51 mouse cellular contexts compared by ENCODE assay signal in genomic region chr7:102508666-102509065, GRCm38 (mm10). TPM values are rescaled to one million over a fixed set of nuclear protein-coding genes. Genes with fewer than 3 reads are reported as not detected.
"Had no signal": no experiment of that assay in that cellular context is flagged by ENCODE, and none has a peak within 500 bp of the region (broad histone marks: within the 10 kb centered on the region; RNA-seq: fewer than 3 reads in every experiment).

No protein-coding gene starts in this region.

- H3K27ac ChIP-seq: heart, embryonic 13.5 days; heart, embryonic 15.5 days; hindbrain, embryonic 10.5 days; hindbrain, embryonic 12.5 days; hindbrain, embryonic 13.5 days; hindbrain, embryonic 14.5 days; hindbrain, embryonic 15.5 days; hindbrain, postnatal 0 days; intestine, embryonic 15.5 days; kidney, embryonic 15.5 days; kidney, postnatal 0 days; layer of hippocampus, adult 2 months; left cerebral cortex, adult 2 months had no signal

- H3K4me1 ChIP-seq: heart, embryonic 12.5 days; heart, embryonic 13.5 days; heart, embryonic 15.5 days had no signal

- H3K36me3 ChIP-seq: heart, embryonic 12.5 days; heart, embryonic 13.5 days; heart, embryonic 15.5 days; hindbrain, embryonic 10.5 days; hindbrain, embryonic 12.5 days; hindbrain, embryonic 13.5 days; hindbrain, embryonic 15.5 days; intestine, embryonic 15.5 days; kidney, embryonic 15.5 days had no signal

- H3K9ac ChIP-seq: heart, embryonic 12.5 days; heart, embryonic 13.5 days; heart, embryonic 15.5 days; hindbrain, embryonic 12.5 days; hindbrain, embryonic 13.5 days; hindbrain, embryonic 14.5 days; hindbrain, embryonic 15.5 days; intestine, embryonic 15.5 days; kidney, embryonic 15.5 days had no signal

- H3K27me3 ChIP-seq: hindbrain, embryonic 15.5 days had no signal

- ATAC-seq: hindbrain, embryonic 16.5 days; hindbrain, postnatal 0 days; inflammation-experienced regulatory T-cells, adult 6 months; intestine, embryonic 15.5 days; intestine, embryonic 16.5 days; intestine, postnatal 0 days had no signal

- H3K4me2 ChIP-seq: heart, embryonic 11.5 days; heart, embryonic 12.5 days; heart, embryonic 13.5 days; heart, embryonic 15.5 days; hindbrain, embryonic 12.5 days; hindbrain, embryonic 13.5 days; hindbrain, embryonic 14.5 days; hindbrain, embryonic 15.5 days; intestine, embryonic 15.5 days; kidney, embryonic 15.5 days had no signal

- H3K4me3 ChIP-seq: heart, embryonic 12.5 days; heart, embryonic 13.5 days; heart, embryonic 15.5 days; hindbrain, embryonic 10.5 days; hindbrain, embryonic 12.5 days; hindbrain, embryonic 13.5 days; hindbrain, embryonic 15.5 days; intestine, embryonic 15.5 days; kidney, embryonic 15.5 days; layer of hippocampus, adult 2 months; left cerebral cortex, adult 2 months had no signal

- H3K9me3 ChIP-seq: heart, embryonic 12.5 days; heart, embryonic 13.5 days; heart, embryonic 15.5 days; hindbrain, embryonic 10.5 days; hindbrain, embryonic 12.5 days; hindbrain, embryonic 13.5 days; hindbrain, embryonic 15.5 days; intestine, embryonic 15.5 days; kidney, embryonic 15.5 days had no signal

- DNase-seq: heart, postnatal 10 days; heart, postnatal 14 days; heart, postnatal 36 days; heart, postnatal 4 days; kidney, adult 11 months; kidney, adult 18-20 months; kidney, adult 2 months; kidney, adult 8-10 months; kidney, adult 9 months; kidney, postnatal 10 days; kidney, postnatal 14 days; kidney, postnatal 25 days; kidney, postnatal 36 days; kidney, postnatal 4 days; layer of hippocampus, adult 9-11 months; layer of hippocampus, postnatal 36 days had no signal

RNA-seq across cellular contexts. Expression of gene Olfr545, which starts 9.3 kb away (rescaled TPM):
- total RNA-seq: heart, postnatal 10 days; heart, postnatal 14 days; heart, postnatal 25 days; heart, postnatal 36 days; heart, postnatal 4 days; hematopoietic stem cell, adult 5-6 weeks; hindbrain, postnatal 0 days; layer of hippocampus, adult 18-20 months; layer of hippocampus, adult 2 months; layer of hippocampus, adult 8-10 months; layer of hippocampus, postnatal 10 days; layer of hippocampus, postnatal 14 days; layer of hippocampus, postnatal 25 days; layer of hippocampus, postnatal 36 days; left cerebral cortex, adult 18-20 months; left cerebral cortex, adult 2 months had no signal
- polyA plus RNA-seq: heart, embryonic 11.5 days; heart, embryonic 12.5 days; heart, embryonic 14.5 days; heart, embryonic 16.5 days; heart, postnatal 0 days; hindbrain, embryonic 11.5 days; inflammation-experienced regulatory T-cells, adult 6 months; intestine, embryonic 16.5 days; intestine, postnatal 0 days; kidney, adult 2 months; kidney, embryonic 14.5 days; kidney, embryonic 16.5 days; kidney, postnatal 0 days; large intestine, adult 2 months had no signal

RNA-seq across cellular contexts. Expression of gene Olfr544, which starts 20.6 kb away (rescaled TPM):
- total RNA-seq: heart, postnatal 10 days; heart, postnatal 14 days; heart, postnatal 25 days; heart, postnatal 36 days; heart, postnatal 4 days; hematopoietic stem cell, adult 5-6 weeks; hindbrain, postnatal 0 days; layer of hippocampus, adult 18-20 months; layer of hippocampus, adult 2 months; layer of hippocampus, adult 8-10 months; layer of hippocampus, postnatal 10 days; layer of hippocampus, postnatal 14 days; layer of hippocampus, postnatal 25 days; layer of hippocampus, postnatal 36 days; left cerebral cortex, adult 18-20 months; left cerebral cortex, adult 2 months had no signal
- polyA plus RNA-seq: heart, embryonic 13.5 days; heart, postnatal 0 days; inflammation-experienced regulatory T-cells, adult 6 months; intestine, embryonic 15.5 days; intestine, embryonic 16.5 days; kidney, adult 2 months; kidney, embryonic 14.5 days; kidney, embryonic 16.5 days; large intestine, adult 2 months had no signal

RNA-seq across cellular contexts. Expression of gene Olfr547, which starts 25.9 kb away (rescaled TPM):
- total RNA-seq: heart, postnatal 10 days; heart, postnatal 14 days; heart, postnatal 25 days; heart, postnatal 36 days; heart, postnatal 4 days; hematopoietic stem cell, adult 5-6 weeks; hindbrain, postnatal 0 days; layer of hippocampus, adult 18-20 months; layer of hippocampus, adult 2 months; layer of hippocampus, adult 8-10 months; layer of hippocampus, postnatal 10 days; layer of hippocampus, postnatal 14 days; layer of hippocampus, postnatal 25 days; layer of hippocampus, postnatal 36 days; left cerebral cortex, adult 18-20 months; left cerebral cortex, adult 2 months had no signal
- polyA plus RNA-seq: heart, embryonic 11.5 days; heart, embryonic 12.5 days; heart, embryonic 13.5 days; heart, embryonic 14.5 days; heart, embryonic 15.5 days; heart, embryonic 16.5 days; heart, postnatal 0 days; hindbrain, embryonic 10.5 days; hindbrain, embryonic 11.5 days; hindbrain, embryonic 12.5 days; hindbrain, embryonic 13.5 days; hindbrain, embryonic 14.5 days; hindbrain, embryonic 15.5 days; hindbrain, embryonic 16.5 days; hindbrain, postnatal 0 days; inflammation-experienced regulatory T-cells, adult 6 months; intestine, embryonic 14.5 days; intestine, embryonic 15.5 days; intestine, embryonic 16.5 days; intestine, postnatal 0 days; kidney, adult 2 months; kidney, embryonic 14.5 days; kidney, embryonic 15.5 days; kidney, embryonic 16.5 days; kidney, postnatal 0 days; large intestine, adult 2 months had no signal

RNA-seq across cellular contexts. Expression of gene Olfr543, which starts 27.2 kb away (rescaled TPM):
- total RNA-seq: heart, postnatal 10 days; heart, postnatal 14 days; heart, postnatal 25 days; heart, postnatal 36 days; heart, postnatal 4 days; hematopoietic stem cell, adult 5-6 weeks; hindbrain, postnatal 0 days; layer of hippocampus, adult 18-20 months; layer of hippocampus, adult 2 months; layer of hippocampus, adult 8-10 months; layer of hippocampus, postnatal 10 days; layer of hippocampus, postnatal 14 days; layer of hippocampus, postnatal 25 days; layer of hippocampus, postnatal 36 days; left cerebral cortex, adult 18-20 months; left cerebral cortex, adult 2 months had no signal
- polyA plus RNA-seq: heart, embryonic 13.5 days; heart, postnatal 0 days; intestine, postnatal 0 days; kidney, adult 2 months; kidney, postnatal 0 days; large intestine, adult 2 months had no signal

RNA-seq across cellular contexts. Expression of gene Olfr548-ps1, which starts 32.0 kb away (rescaled TPM):
- total RNA-seq: heart, postnatal 10 days; heart, postnatal 14 days; heart, postnatal 25 days; heart, postnatal 36 days; heart, postnatal 4 days; hematopoietic stem cell, adult 5-6 weeks; hindbrain, postnatal 0 days; layer of hippocampus, adult 18-20 months; layer of hippocampus, adult 2 months; layer of hippocampus, adult 8-10 months; layer of hippocampus, postnatal 10 days; layer of hippocampus, postnatal 14 days; layer of hippocampus, postnatal 25 days; layer of hippocampus, postnatal 36 days; left cerebral cortex, adult 18-20 months; left cerebral cortex, adult 2 months had no signal
- polyA plus RNA-seq: heart, embryonic 11.5 days; heart, embryonic 12.5 days; heart, embryonic 13.5 days; heart, embryonic 14.5 days; heart, embryonic 15.5 days; heart, embryonic 16.5 days; heart, postnatal 0 days; hindbrain, embryonic 10.5 days; hindbrain, embryonic 11.5 days; hindbrain, embryonic 12.5 days; hindbrain, embryonic 13.5 days; hindbrain, embryonic 14.5 days; hindbrain, embryonic 15.5 days; hindbrain, embryonic 16.5 days; hindbrain, postnatal 0 days; inflammation-experienced regulatory T-cells, adult 6 months; intestine, embryonic 14.5 days; intestine, embryonic 15.5 days; intestine, embryonic 16.5 days; intestine, postnatal 0 days; kidney, adult 2 months; kidney, embryonic 14.5 days; kidney, embryonic 15.5 days; kidney, embryonic 16.5 days; kidney, postnatal 0 days; large intestine, adult 2 months had no signal
